Mouse (Mus musculus): ENCODE measurements at regions not wholly inside any gene's neighbourhood (a gene's known extent, or its start where the extent isn't known, plus 50 kb on each side); places are given as distances from the start of the nearest gene placed in this dataset.

DNA sequence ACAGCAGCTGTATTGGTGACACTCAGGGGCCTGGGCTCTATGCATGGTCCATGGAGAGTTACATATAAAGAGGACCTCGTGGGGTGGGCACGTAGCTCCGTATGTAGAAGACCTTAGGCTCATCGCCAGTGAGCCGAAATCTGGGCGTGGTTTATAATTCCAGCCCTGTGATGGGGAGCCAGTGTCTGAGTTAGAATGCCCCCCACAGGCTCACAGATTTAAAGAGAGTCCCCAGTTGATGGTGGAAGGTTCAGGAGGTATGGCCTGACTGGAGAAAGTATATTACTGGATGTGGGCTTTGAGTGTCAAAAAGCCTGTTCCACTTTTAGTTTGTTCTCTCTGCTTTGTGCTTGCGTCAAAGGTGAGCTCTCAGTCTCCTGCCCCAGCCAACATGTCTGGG, 54.8 kb downstream of the 1700122O11Rik start:
- WGBS = 82% methylated on average over 7 of the region's 7 CpGs
- H3K4me3 ChIP-seq = no peak overlapping the region
- H3K27ac ChIP-seq (replicated peaks) = no peak overlapping the region
- no peak for ATAC-seq (replicated peaks)
- H3K4me2 ChIP-seq (replicated peaks) = no peak overlapping the region
- H3K9me3 ChIP-seq = no peaks in the 10 kb centered on the region
- no peak overlapping the region for H3K9ac ChIP-seq (replicated peaks)
- H3K36me3 ChIP-seq = no peaks in the 10 kb centered on the region
- H3K27me3 ChIP-seq = no peaks in the 10 kb centered on the region
- peaks cover 14% of the 10 kb centered on the region; the same call in 1 of the 2 replicates for H3K4me1 ChIP-seq

DNA sequence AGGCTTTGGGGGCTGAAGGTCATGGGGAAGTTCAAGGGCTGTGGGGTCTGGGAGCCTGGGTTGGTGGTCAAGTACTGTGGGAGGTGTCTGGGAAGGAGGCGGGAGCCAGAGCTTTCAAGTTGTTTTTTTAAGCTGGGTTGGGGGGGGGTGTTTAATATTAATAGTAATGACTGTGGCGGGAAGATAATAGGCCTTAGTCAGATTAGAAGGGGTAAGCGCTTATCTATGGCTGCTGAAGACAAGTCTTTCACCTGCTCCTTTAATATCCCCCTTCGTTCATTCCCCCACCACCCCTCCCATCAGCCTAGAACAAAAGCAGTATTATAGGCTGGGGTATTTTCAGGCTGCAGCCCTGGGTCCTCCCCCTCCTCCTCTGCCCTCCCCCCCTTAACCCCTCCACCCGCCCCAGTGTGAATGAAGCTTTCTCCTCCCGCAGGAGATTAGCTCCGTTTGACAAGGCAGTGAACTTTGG, 56.5 kb downstream of the 1700122O11Rik start:
- Histone ChIP-seq H3K9me3 (no peaks in the 10 kb centered on the region), H3K4me1 (peaks cover 17% of the 10 kb centered on the region), H3K4me3 (no peak overlapping the region), H3K9ac (replicated peaks) (no peak overlapping the region), H3K36me3 (no peaks in the 10 kb centered on the region), H3K27ac (replicated peaks) (peak overlapping the region; percentile 55), H3K4me2 (replicated peaks) (no peak overlapping the region), H3K27me3 (no peaks in the 10 kb centered on the region)
- ATAC-seq (replicated peaks) = peak; percentile 57
- WGBS = 2% methylated on average over 7 of the region's 7 CpGs

DNA sequence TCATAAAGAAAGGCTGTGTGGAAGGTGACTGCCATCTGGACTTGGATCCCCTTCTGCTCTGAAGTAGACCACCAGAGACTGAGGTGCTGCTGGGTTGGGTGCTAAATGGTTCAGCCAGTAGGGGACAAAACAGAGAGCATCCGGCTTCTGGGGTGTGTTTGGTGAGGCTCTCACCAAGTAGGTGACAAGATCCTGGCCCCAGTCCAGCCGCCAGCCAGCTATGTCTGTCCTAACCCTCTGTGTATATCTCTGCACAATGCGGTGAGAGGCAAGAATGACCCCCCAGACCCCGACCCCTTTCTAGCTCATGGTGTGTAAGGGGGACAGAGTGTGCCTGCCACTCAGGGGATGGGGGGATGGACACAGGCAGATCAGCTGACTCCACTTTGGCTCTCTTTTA, 54.8 kb upstream of the Foxp4 start:
- Histone ChIP-seq H3K4me2 (replicated peaks) (no peak overlapping the region), H3K9me3 (no peaks in the 10 kb centered on the region), H3K4me3 (no peak overlapping the region), H3K27me3 (0 out of 2 replicates have a peak, but pooled peaks cover under 1% of the 10 kb centered on the region), H3K27ac (replicated peaks) (no peak overlapping the region), H3K4me1 (peaks cover 40% of the 10 kb centered on the region), H3K36me3 (no peaks in the 10 kb centered on the region), H3K9ac (replicated peaks) (no peak overlapping the region)
- WGBS = 57% methylated on average over 4 of the region's 4 CpGs
- no peak for ATAC-seq (replicated peaks)

DNA sequence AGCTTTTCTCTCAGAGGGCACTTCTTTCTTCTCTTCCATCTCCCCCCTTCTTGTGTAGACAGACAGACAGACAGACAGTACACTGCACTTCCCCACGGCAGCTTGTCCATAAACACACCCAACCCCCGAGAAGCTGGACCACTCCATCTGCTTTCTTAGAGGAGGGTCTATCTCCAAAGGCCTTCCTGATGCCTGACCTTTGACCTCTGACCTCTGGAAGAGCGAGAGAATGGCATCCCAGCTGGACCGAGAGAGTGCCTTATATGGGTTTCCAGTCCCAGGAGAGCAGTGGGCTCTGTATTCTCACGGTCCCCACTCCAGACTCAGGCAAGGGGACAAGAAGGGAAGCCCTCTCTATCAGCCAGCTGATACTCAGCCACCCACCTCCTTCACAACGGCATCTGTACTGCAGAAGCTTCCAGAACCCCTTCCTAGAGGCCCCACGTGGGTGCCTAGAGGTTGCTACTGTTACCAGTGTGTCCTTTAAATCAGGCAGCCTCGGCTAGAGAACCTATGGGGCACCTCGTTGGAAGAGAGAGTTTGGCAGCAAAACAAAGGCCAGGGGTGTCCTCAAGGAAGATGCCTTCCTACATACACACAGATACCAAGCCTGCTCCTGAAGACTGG, 54.1 kb upstream of the Foxp4 start:
- H3K27ac ChIP-seq (replicated peaks) = no peak overlapping the region
- ATAC-seq (replicated peaks) = no peak
- peaks cover 48% of the 10 kb centered on the region for H3K4me1 ChIP-seq
- H3K36me3 ChIP-seq = no peaks in the 10 kb centered on the region
- H3K9me3 ChIP-seq = no peaks in the 10 kb centered on the region
- WGBS = 43% methylated on average over 9 of the region's 9 CpGs
- H3K4me2 ChIP-seq (replicated peaks) = no peak overlapping the region
- H3K27me3 ChIP-seq = 0 out of 2 replicates have a peak, but pooled peaks cover 5% of the 10 kb centered on the region
- no peak overlapping the region for H3K4me3 ChIP-seq
- no peak overlapping the region for H3K9ac ChIP-seq (replicated peaks)

DNA sequence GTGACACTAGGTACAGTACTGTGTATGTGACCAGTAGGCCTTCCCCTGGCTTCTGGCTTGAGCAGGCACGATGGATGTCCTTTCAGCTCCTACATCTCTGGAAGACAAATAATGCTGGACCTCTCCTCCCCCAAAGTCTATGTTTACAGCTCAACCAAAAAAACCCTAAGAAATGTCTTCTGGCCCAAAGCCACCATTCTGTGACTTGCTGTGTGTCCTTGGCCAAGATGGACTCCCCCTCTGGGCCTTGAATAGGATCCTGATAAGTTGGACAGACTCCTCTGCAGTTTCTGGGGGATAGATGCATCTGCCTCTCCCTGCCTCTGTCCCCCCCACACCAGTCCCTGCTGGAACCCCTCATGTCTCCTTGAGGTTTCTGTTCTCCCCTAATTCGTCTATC, 53.6 kb upstream of the Foxp4 start:
- H3K4me3 ChIP-seq = no peak overlapping the region
- 81% methylated on average over 2 of the region's 2 CpGs for WGBS
- H3K9ac ChIP-seq (replicated peaks) = no peak overlapping the region
- no peak overlapping the region for H3K4me2 ChIP-seq (replicated peaks)
- no peaks in the 10 kb centered on the region for H3K36me3 ChIP-seq
- ATAC-seq (replicated peaks) = no peak
- H3K27me3 ChIP-seq = peaks cover 7% of the 10 kb centered on the region; the same call in 1 of the 2 replicates
- H3K9me3 ChIP-seq = no peaks in the 10 kb centered on the region
- peaks cover 51% of the 10 kb centered on the region for H3K4me1 ChIP-seq
- no peak overlapping the region for H3K27ac ChIP-seq (replicated peaks)

DNA sequence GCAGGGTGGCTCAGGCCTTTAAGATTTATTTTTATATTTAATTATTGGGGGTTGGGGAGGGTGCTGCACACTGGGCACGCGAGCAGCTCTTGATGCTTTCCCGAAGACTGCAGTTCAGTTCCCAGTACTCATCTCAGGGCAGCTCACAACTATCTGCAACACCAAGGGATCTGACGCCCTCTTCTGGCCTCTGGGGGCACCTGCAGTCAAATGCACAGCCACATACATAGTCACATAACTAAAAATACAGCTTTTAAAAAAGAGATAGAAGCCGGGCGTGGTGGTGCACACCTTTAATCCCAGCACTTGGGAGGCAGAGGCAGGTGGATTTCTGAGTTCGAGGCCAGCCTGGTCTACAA, 52.5 kb upstream of the Foxp4 start:
- ATAC-seq (replicated peaks) = no peak
- Histone ChIP-seq H3K27ac (replicated peaks) (peak overlapping the region; percentile 82), H3K4me3 (no peak overlapping the region), H3K9me3 (no peaks in the 10 kb centered on the region), H3K27me3 (peaks cover 9% of the 10 kb centered on the region; the same call in 1 of the 2 replicates), H3K4me2 (replicated peaks) (no peak overlapping the region), H3K36me3 (no peaks in the 10 kb centered on the region), H3K4me1 (peaks cover 51% of the 10 kb centered on the region), H3K9ac (replicated peaks) (no peak overlapping the region)
- 82% methylated on average over 7 of the region's 7 CpGs for WGBS

DNA sequence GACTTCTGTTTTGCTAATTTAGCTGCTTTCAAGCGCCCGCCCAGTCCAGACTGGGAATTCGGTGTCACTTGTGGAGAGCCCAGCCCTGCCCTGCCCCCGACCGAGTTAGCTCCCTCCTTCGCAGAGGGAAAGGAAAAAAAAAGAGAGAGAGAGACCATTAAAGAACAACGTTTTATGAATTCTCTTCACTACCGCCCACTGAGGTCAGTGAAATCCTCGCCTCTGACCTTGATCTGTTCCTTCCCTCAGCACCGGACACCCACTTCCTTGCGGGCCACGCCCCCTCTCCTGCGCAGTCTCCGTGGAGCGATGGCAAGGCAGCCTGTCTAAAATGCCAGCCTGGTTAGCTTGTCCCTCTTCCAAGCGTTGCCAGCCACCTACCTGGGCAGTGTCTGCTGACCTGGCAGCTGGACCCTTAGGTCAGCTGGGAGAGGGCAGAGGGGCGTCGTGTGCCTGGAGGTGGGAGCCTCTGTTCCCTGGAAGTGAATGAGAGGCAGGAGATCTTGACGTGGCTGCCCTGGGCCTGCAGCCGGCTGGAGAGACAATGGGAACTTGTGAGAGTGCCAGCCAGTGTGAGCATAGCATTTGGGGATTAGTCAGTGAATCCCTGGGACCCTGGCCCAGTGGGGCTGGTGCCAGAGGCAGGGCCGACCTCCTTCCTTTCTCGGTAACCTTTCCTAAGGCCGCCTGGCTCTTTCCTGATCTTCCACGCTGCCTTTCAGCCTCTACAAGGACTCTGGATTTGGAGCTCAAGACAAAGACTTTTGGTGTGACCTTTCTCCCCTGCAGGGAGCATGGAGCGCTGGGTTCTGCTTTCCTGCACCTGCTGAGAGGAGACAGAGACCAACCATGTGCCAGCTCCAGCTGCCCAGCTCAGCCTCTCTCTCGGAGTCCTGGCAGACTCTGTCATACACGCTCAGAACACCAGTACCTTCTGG, 51.9 kb upstream of the Foxp4 start:
- Histone ChIP-seq H3K36me3 (no peaks in the 10 kb centered on the region), H3K27ac (replicated peaks) (peak overlapping the region; percentile 82), H3K9ac (replicated peaks) (peak overlapping the region; percentile 34), H3K27me3 (peaks cover 9% of the 10 kb centered on the region; the same call in 1 of the 2 replicates), H3K4me1 (peaks cover 46% of the 10 kb centered on the region), H3K4me3 (peak overlapping the region; percentile 42), H3K9me3 (no peaks in the 10 kb centered on the region), H3K4me2 (replicated peaks) (peak overlapping the region; percentile 81)
- peak; percentile 47 for ATAC-seq (replicated peaks)
- whole genome bisulfite sequencing = 4% methylated on average over 27 of the region's 27 CpGs

DNA sequence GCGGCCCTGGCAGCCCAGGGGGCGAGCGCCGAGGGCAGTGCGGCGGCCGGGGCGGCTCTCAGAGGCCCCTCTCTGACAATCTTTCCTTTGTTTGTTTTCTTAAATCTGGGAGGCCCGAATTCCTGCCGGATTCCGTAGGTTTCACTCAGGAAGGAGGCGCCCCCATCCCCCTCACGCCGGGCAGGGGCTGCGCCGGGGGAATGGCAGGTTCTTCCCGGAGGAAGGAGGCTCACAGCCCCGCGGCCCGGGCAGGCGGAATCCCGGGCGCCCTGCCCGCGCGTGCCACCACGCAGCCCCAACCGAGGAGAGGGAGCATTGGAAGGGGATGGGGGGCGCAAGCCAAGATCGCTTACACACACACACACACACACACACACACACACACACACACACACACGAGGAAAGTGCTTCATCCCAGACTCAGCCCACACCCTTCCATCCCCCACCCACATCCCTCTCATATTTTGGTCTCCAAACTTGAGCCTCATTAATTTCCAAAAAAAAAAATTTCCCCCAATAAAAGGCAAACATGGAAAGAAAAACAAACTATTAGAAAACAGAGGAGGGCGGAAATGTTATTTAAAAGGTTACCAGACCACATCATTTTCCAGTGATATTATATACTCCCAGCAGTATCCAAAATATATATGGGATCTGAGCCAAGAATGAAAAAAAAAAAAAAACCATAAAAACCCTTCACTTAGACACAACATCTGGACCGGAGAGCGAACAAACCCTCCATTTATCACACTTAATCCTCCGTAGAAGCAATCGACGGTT, 51.0 kb upstream of the Foxp4 start:
- peak overlapping the region; percentile 46 for H3K9ac ChIP-seq (replicated peaks)
- 1% methylated on average over 37 of the region's 37 CpGs for WGBS
- peak overlapping the region; percentile 82 for H3K27ac ChIP-seq (replicated peaks)
- peak overlapping the region; percentile 81 for H3K4me2 ChIP-seq (replicated peaks)
- peak; percentile 30; the same call in 1 of the 2 replicates for ATAC-seq (replicated peaks)
- H3K9me3 ChIP-seq = no peaks in the 10 kb centered on the region
- peaks cover 9% of the 10 kb centered on the region; the same call in 1 of the 2 replicates for H3K27me3 ChIP-seq
- peaks cover 43% of the 10 kb centered on the region for H3K4me1 ChIP-seq
- peak overlapping the region; percentile 42 for H3K4me3 ChIP-seq
- no peaks in the 10 kb centered on the region for H3K36me3 ChIP-seq

DNA sequence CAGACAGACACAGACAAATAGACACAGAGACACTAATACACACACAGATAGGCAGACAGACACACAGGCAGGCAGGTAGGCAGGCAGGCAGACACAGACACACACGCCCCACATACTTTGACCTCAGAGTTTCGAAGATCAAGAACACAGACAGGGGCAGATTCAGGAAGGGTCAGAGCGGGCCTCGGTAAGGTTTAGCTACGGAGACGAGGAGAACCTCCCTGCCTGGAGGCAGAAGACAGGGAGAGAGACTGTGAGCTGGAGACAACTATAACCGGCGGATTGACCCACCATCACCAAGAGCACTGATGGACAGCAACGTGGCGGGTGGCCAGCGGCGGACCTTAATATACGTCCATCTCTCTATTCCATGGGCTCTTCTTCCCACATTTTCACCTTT, 50.1 kb upstream of the Foxp4 start:
- Histone ChIP-seq H3K4me3 (peak overlapping the region; percentile 42), H3K4me1 (peaks cover 43% of the 10 kb centered on the region), H3K36me3 (no peaks in the 10 kb centered on the region), H3K27me3 (peaks cover 9% of the 10 kb centered on the region; the same call in 1 of the 2 replicates), H3K9ac (replicated peaks) (peak overlapping the region; percentile 38), H3K4me2 (replicated peaks) (peak overlapping the region; percentile 81), H3K9me3 (no peaks in the 10 kb centered on the region), H3K27ac (replicated peaks) (0 out of 2 replicates have a peak overlapping the region, but pooled peaks have one; percentile 3)
- peak; percentile 8; the same call in 1 of the 2 replicates for ATAC-seq (replicated peaks)
- whole genome bisulfite sequencing = 5% methylated on average over 13 of the region's 13 CpGs
